7 mouse cellular contexts compared by ENCODE assay signal in the genomic region with DNA sequence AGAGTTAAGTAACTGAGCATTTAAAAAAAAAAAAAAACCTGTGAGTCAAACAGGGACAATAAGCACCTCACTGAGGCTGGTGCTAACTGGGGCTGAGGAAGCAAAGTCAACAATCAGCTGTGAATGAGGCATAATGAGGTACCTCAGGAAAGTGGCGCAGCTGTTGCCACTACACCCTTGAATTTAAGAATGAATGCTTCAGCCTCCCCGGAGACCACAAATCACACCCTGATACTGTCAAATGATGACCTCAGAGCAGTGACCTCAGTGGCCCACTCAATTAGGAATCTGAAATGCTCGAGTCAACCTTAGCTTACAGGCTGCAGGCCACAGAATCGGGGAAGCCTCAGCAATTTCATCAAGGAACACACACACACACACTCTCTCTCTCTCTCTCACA. TPM values are rescaled to one million over a fixed set of nuclear protein-coding genes. Genes with fewer than 3 reads are reported as not detected.
DNase-seq lines count a peak whose midpoint lies in the region; ATAC-seq and TF ChIP-seq lines count a peak whose summit lies in the region.

No protein-coding gene starts in this region.

- peak overlapping the region; percentile 68 for H3K4me3 ChIP-seq in heart, embryonic 13.5 days
- peak overlapping the region; percentile 81; the same call in 1 of the 2 replicates for H3K4me3 ChIP-seq in kidney, postnatal 0 days (replicated peaks; ENCODE audit: low read depth, low read length)
- no peak overlapping the region for H3K4me3 ChIP-seq in myocyte

- H3ac ChIP-seq in myocyte (ENCODE audit: control insufficient read depth, insufficient read length): no peak overlapping the region

- DNase-seq in CD4-positive, CD25-positive, alpha-beta regulatory T cell, adult 2 months (ENCODE audit: low read depth, low spot score): peak; percentile 64
- DNase-seq in kidney, postnatal 0 days (ENCODE audit: low spot score): peak; percentile 45
- DNase-seq in layer of hippocampus, adult 9-11 months: no peak
- DNase-seq in testis, postnatal 14 days (ENCODE audit: low spot score): no peak

- peak overlapping the region; percentile 98 for H3K27ac ChIP-seq in heart, embryonic 13.5 days (replicated peaks)
- no peak overlapping the region; the same call in 1 of the 2 replicates for H3K27ac ChIP-seq in kidney, postnatal 0 days

- peaks cover 4% of the 10 kb centered on the region for H3K79me2 ChIP-seq in myocyte (ENCODE audit: control insufficient read depth, insufficient read depth)

- H3K9ac ChIP-seq in heart, embryonic 13.5 days: peak overlapping the region; percentile 95
- H3K9ac ChIP-seq in kidney, postnatal 0 days (ENCODE audit: low read depth, low read length): 0 out of 2 replicates have a peak overlapping the region, but pooled peaks have one; percentile 35

- H3K27me3 ChIP-seq in heart, embryonic 13.5 days (replicated peaks): no peaks in the 10 kb centered on the region
- H3K27me3 ChIP-seq in kidney, postnatal 0 days (ENCODE audit: insufficient read depth, low read length): no peaks in the 10 kb centered on the region
- H3K27me3 ChIP-seq in myocyte (ENCODE audit: control insufficient read depth, insufficient read depth, insufficient read length): no peaks in the 10 kb centered on the region

- peaks cover 43% of the 10 kb centered on the region for H3K36me3 ChIP-seq in heart, embryonic 13.5 days
- H3K36me3 ChIP-seq in kidney, postnatal 0 days (ENCODE audit: insufficient read depth, low read length): peaks cover 15% of the 10 kb centered on the region
- no peaks in the 10 kb centered on the region for H3K36me3 ChIP-seq in myocyte (ENCODE audit: control insufficient read depth, insufficient read depth)

- WGBS in heart, embryonic 13.5 days: 22% methylated on average over 4 of the region's 4 CpGs
- WGBS in kidney, postnatal 0 days: 22% methylated on average over 4 of the region's 4 CpGs

- H3K9me3 ChIP-seq in heart, embryonic 13.5 days: no peaks in the 10 kb centered on the region
- H3K9me3 ChIP-seq in kidney, postnatal 0 days (replicated peaks; ENCODE audit: low read length): no peaks in the 10 kb centered on the region

- H3K4me2 ChIP-seq in heart, embryonic 13.5 days: peak overlapping the region; percentile 80
- peak overlapping the region; percentile 60 for H3K4me2 ChIP-seq in kidney, postnatal 0 days (ENCODE audit: low read length)
- peak overlapping the region; percentile 49 for H3K4me2 ChIP-seq in myocyte (ENCODE audit: low read depth)

- no peak for TF ChIP-seq CTCF in kidney, postnatal 0 days (IDR thresholded peaks at IDR 0.05; ENCODE audit: low read depth)

- no peak for TF ChIP-seq POLR2A in myocyte (IDR thresholded peaks at IDR 0.05; ENCODE audit: insufficient read length, low read depth)

- peak; percentile 2 for ATAC-seq in activated CD4-positive, CD25-positive, alpha-beta regulatory T cell, adult 4 months
- no peak for ATAC-seq in heart, embryonic 13.5 days (ENCODE audit: extremely low read depth, insufficient number of reproducible peaks, low FRiP score, low TSS enrichment)
- no peak for ATAC-seq in kidney, postnatal 0 days (replicated peaks; ENCODE audit: low FRiP score, low read depth)

- H3K4me1 ChIP-seq in heart, embryonic 13.5 days: peaks cover 60% of the 10 kb centered on the region
- peaks cover 6% of the 10 kb centered on the region; the same call in 1 of the 2 replicates for H3K4me1 ChIP-seq in kidney, postnatal 0 days (replicated peaks; ENCODE audit: insufficient read depth, low read length)

TF ChIP-seq in myocyte, 11 proteins besides CTCF, POLR2A, EP300 and RAD21:
- no peak for TF ChIP-seq TCF3 (IDR thresholded peaks at IDR 0.05; ENCODE audit: insufficient read length, low read depth)
- no peak for TF ChIP-seq MAX (IDR thresholded peaks at IDR 0.05; ENCODE audit: low read depth)
- no peak for TF ChIP-seq REST (IDR thresholded peaks at IDR 0.05; ENCODE audit: insufficient read depth, insufficient read length)
- peak in 2 of 3 experiments; percentile 64 to 87 for TF ChIP-seq MYOD1 (IDR thresholded peaks at IDR 0.05; ENCODE audit: control insufficient read depth in 1 of 3, insufficient read length in 2 of 3, low read depth in 2 of 3)
- TF ChIP-seq USF1 (IDR thresholded peaks at IDR 0.05; ENCODE audit: low read depth): no peak
- TF ChIP-seq SRF (IDR thresholded peaks at IDR 0.05; ENCODE audit: control insufficient read depth, insufficient read length, low read depth): no peak
- no peak for TF ChIP-seq E2F4 (IDR thresholded peaks at IDR 0.05; ENCODE audit: insufficient read depth)
- TF ChIP-seq TCF12 (IDR thresholded peaks at IDR 0.05; ENCODE audit: insufficient read depth, poor library complexity, severe bottlenecking): no peak
- 0 out of 2 replicates have a peak, but pooled peaks have one; percentile 6 for TF ChIP-seq CEBPB (IDR thresholded peaks at IDR 0.05; ENCODE audit: insufficient read depth, poor library complexity, severe bottlenecking)
- no peak for TF ChIP-seq POLR2AphosphoS2 (IDR thresholded peaks at IDR 0.05; ENCODE audit: insufficient read length, low read depth)
- peak in 2 of 3 experiments; percentile 13 to 63 for TF ChIP-seq MYOG (IDR thresholded peaks at IDR 0.05; ENCODE audit: control insufficient read depth in 1 of 3, insufficient read depth in 1 of 3, insufficient read length in 2 of 3, low read depth in 2 of 3)
TF ChIP-seq in myocyte: peak in this region for 3.

RNA-seq across cellular contexts. Expression of gene Trib2, which starts 5.0 kb away (rescaled TPM):
- polyA plus RNA-seq in activated CD4-positive, CD25-positive, alpha-beta regulatory T cell, adult 4 months (2017; shearing (Covaris generic)): 100 to 1,000 TPM in 1 of 2 experiments, 10 to 100 TPM in 1; 90.9 to 103 TPM
- 40.3 and 42.2 TPM in 2 replicates for polyA plus RNA-seq in heart, embryonic 13.5 days (2015; fragmentation: Nextera tagmentation; extraction: Ambion mirVana)
- 51.4 and 53.0 TPM in 2 replicates for polyA plus RNA-seq in kidney, postnatal 0 days (2015; fragmentation: Nextera tagmentation; extraction: Ambion mirVana)
- polyA plus RNA-seq in myocyte (2012; fragmentation: generic; extraction: Trizol): 0.96 TPM

Comparison
In these comparisons a context has a peak if more than half of its experiments do, and no peak if none do; other contexts are left out.
1. DNase-seq: peak in CD4-positive, CD25-positive, alpha-beta regulatory T cell, adult 2 months (single experiment) and kidney, postnatal 0 days (single experiment); none in layer of hippocampus, adult 9-11 months (single experiment) and testis, postnatal 14 days (single experiment).
2. RNA of gene Trib2, which starts 5.0 kb away (polyA plus RNA-seq): 90.9 to 103 TPM in activated CD4-positive, CD25-positive, alpha-beta regulatory T cell, adult 4 months, 51.4 to 53.0 TPM in kidney, postnatal 0 days and 40.3 to 42.2 TPM in heart, embryonic 13.5 days; 0.96 TPM in myocyte (single experiment); every median in the first group is over 10 times any median in the second.
3. Peak in every context shown above with its lines, with median percentiles within 50 percentile points of each other: H3K4me2 ChIP-seq.